Mouse (Mus musculus) liver, embryonic 15.5 days (tissue): Measurements from ENCODE around the gene Dapp1. TPM values are rescaled to one million over a fixed set of nuclear protein-coding genes. Genes with fewer than 3 reads are reported as not detected.

Source experiments
- ATAC-seq: fragments of 200-750 bp; cut with Nextera tagmentation; 2 replicates; pipeline ENCODE4 v1.8.0; 2017; ENCODE audit warnings: moderate number of reproducible peaks, mild to moderate bottlenecking, moderate library complexity; ENCODE audit not compliant: insufficient read depth
- H3K27ac ChIP-seq: fragments of 300-500 bp; sonication (generic); replicated peaks from 2 replicates; pipeline ENCODE4 v1.5.1; 2015; ENCODE audit warnings: mild to moderate bottlenecking, inconsistent platforms
- H3K27me3 ChIP-seq: fragments of 300-500 bp; sonication (generic); 2 replicates; pipeline ENCODE4 v1.6.1; 2015; ENCODE audit warnings: mild to moderate bottlenecking, inconsistent platforms
- H3K36me3 ChIP-seq: fragments of 300-500 bp; sonication (generic); replicated peaks from 2 replicates; pipeline ENCODE4 v1.6.1; 2015; ENCODE audit warnings: moderate library complexity, mild to moderate bottlenecking, inconsistent platforms
- H3K4me1 ChIP-seq: fragments of 300-500 bp; sonication (generic); replicated peaks from 2 replicates; pipeline ENCODE4 v1.6.1; 2015; ENCODE audit warnings: inconsistent platforms
- H3K4me2 ChIP-seq: fragments of 300-500 bp; sonication (generic); 2 replicates; pipeline ENCODE4 v1.6.1; 2015; ENCODE audit warnings: moderate library complexity, mild to moderate bottlenecking, inconsistent platforms
- H3K4me3 ChIP-seq: fragments of 300-500 bp; sonication (generic); replicated peaks from 2 replicates; pipeline ENCODE4 v1.5.1; 2015; ENCODE audit warnings: mild to moderate bottlenecking, inconsistent platforms
- H3K9ac ChIP-seq: fragments of 300-500 bp; sonication (generic); 2 replicates; pipeline ENCODE4 v1.6.1; 2015; ENCODE audit warnings: moderate library complexity, mild to moderate bottlenecking, inconsistent platforms
- H3K9me3 ChIP-seq: fragments of 300-500 bp; sonication (generic); replicated peaks from 2 replicates; pipeline ENCODE4 v1.6.1; 2016; ENCODE audit warnings: inconsistent platforms
- WGBS: fragments of 180-500 bp; shearing (Covaris S2); methylation state at CpG from one replicate; pipeline ENCODE4 v1.1.7; 2015; ENCODE audit warnings: mixed read lengths; ENCODE audit not compliant: insufficient replicate concordance; 5-methylcytosine and 5-hydroxymethylcytosine counted together
- polyA plus RNA-seq: library from polyadenylated mRNA; unstranded; fragments of >200 nt; fragmentation: Nextera tagmentation; extraction: Ambion mirVana; gene quantifications from 2 replicates; pipeline ENCODE4 v1.2.1, GENCODE M21; 2015

The Dapp1 gene
- polyA plus RNA-seq, result 10.5 and 12.0 TPM in 2 replicates

DNA sequence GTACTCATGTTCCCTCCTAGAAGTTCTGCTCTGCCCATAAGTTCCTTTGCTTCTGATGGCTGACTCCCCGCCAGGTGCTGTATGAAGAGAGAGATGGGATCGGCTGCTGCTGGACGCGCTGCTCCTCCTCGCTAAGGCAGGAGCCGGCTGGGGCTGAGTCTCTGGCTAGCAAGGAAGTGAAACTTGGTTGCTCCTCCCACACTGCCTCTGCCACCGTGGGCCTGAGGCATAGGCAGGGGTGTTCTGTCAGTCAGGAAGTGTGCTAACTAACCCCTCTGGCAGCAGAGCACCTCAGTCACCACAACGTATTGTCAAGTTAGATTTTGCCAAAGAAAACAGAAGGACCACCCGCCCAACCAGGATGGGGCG lies at the start of gene Dapp1:
Dapp1 (minus strand) TSS at position 164 of the 369 bp plus-strand sequence.
- H3K36me3 ChIP-seq, result peaks cover 11% of the 10 kb centered on the region; the same call in 1 of the 2 replicates
- H3K9ac ChIP-seq, result peak within 1 kb of the TSS; percentile 67
- no peaks in the 10 kb centered on the region for H3K27me3 ChIP-seq
- no peaks in the 10 kb centered on the region for H3K9me3 ChIP-seq
- 2% methylated on average over 10 of the region's 10 CpGs for WGBS
- peaks cover 50% of the 10 kb centered on the region for H3K4me1 ChIP-seq
- H3K27ac ChIP-seq, result peak within 1 kb of the TSS; percentile 82
- H3K4me2 ChIP-seq, result peak within 1 kb of the TSS; percentile 72
- peak within 1 kb of the TSS; percentile 66 for H3K4me3 ChIP-seq
- peak; percentile 80 for ATAC-seq

DNA sequence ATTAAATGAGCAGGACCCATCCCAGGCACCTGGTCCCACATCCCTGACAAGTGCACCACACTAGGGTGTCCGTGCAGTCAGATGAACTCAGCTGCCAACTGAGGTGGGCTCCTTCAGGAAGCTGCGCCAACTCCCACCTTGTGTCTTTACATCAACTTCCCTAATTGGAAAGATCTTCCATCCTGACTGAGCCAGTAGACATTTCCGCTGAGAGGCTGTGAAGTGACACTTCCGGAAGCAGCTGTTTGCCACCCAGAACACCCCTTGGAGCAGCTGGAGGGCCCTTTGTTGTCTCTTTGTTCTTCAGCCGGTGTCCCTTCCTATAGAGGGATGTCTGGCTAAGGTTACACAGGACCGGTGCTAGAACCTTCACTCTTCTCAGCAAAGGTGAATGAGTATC lies 49.2 kb upstream of the Dapp1 start:
- H3K36me3 ChIP-seq, result no peaks in the 10 kb centered on the region
- H3K4me1 ChIP-seq, result no peaks in the 10 kb centered on the region
- ATAC-seq, result no peak
- no peak overlapping the region for H3K4me3 ChIP-seq
- no peak overlapping the region for H3K4me2 ChIP-seq
- 51% methylated on average over 6 of the region's 6 CpGs for WGBS
- H3K27me3 ChIP-seq, result no peaks in the 10 kb centered on the region
- no peak overlapping the region for H3K27ac ChIP-seq
- no peak overlapping the region for H3K9ac ChIP-seq
- no peaks in the 10 kb centered on the region for H3K9me3 ChIP-seq

DNA sequence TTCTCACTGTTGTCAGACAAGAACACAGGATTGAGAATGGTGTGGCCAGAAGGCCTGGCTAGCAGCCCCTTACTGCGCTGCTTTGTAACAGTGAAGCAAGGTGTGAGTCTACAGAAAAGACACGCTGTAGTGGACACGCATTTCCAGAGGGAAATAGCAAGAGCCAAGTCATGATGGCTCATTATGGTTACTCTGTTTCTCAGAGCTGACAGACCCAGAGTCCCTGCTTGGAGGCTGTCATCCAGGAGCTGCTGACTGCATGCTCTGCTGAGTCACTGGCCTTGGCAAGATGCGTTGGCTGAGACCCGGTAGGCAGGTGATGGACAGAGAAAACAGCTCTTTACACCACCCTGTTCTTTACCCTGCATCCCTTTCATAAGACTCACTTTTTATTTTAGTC lies 48.0 kb upstream of the Dapp1 start:
- no peaks in the 10 kb centered on the region for H3K9me3 ChIP-seq
- no peak overlapping the region for H3K4me2 ChIP-seq
- 64% methylated on average over 5 of the region's 5 CpGs for WGBS
- no peak overlapping the region for H3K27ac ChIP-seq
- H3K36me3 ChIP-seq, result no peaks in the 10 kb centered on the region
- no peak for ATAC-seq
- H3K4me3 ChIP-seq, result no peak overlapping the region
- H3K27me3 ChIP-seq, result no peaks in the 10 kb centered on the region
- H3K4me1 ChIP-seq, result no peaks in the 10 kb centered on the region
- H3K9ac ChIP-seq, result no peak overlapping the region

DNA sequence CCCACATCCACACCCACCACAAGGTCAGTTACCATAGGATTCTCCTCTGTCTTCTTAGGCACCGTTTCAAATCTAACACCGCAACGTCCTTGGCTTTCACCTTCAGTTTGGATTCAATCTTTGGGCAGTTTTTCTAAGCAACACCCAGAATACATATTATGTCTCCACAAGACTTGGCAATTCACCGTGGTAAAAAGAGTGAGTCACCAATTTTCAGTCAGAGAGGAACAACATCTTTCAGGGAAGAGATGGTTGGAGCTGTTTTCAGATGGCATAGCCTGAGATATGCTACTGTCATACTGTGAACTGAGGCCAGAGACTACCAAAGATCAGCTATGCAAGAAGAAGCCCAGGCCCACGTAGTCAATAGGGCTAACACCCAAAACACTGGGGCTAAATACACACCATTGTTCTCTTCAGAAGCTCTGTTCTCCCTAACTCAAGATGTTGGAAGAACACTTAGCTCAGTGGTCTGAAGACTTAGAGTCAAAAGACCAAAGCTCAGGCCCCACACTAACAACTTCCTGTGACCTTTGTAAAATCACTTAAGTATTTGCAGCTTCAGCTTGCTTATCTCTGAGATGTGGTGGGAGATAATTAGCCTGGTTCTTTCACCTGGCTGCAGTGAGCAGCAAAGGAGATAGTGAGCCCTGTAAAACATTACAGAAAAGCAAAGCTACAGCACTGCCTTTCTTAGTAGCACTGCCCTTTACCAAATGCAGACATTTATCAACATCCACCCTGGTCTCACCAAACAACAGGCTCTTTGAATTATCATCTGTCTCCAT lies 46.4 kb upstream of the Dapp1 start:
- H3K27ac ChIP-seq, result no peak overlapping the region
- H3K4me1 ChIP-seq, result no peaks in the 10 kb centered on the region
- H3K4me3 ChIP-seq, result no peak overlapping the region
- H3K4me2 ChIP-seq, result no peak overlapping the region
- no peaks in the 10 kb centered on the region for H3K36me3 ChIP-seq
- H3K27me3 ChIP-seq, result no peaks in the 10 kb centered on the region
- H3K9me3 ChIP-seq, result no peaks in the 10 kb centered on the region
- no peak for ATAC-seq
- 62% methylated on average over 5 of the region's 5 CpGs for WGBS
- H3K9ac ChIP-seq, result no peak overlapping the region

DNA sequence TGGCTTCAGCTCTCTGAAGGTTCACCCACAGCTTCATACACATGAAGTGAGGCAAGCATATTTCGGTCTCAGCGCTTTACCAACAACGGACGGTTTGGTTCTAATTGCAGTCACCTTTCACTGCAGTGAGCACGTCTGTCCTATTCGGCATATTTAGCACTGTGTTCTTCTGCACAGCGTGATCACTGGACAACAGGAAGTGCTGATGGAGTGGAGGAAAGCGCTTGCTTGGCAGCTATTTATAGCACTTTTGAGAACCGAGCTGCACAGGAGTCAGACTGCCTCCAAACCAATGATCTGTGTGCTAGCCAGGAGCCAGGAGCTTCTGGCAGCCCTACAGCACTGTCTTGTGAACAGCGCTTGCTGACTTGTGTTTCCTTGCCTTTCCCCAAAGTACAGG lies 44.9 kb upstream of the Dapp1 start:
- WGBS, result 36% methylated on average over 10 of the region's 10 CpGs
- no peaks in the 10 kb centered on the region for H3K27me3 ChIP-seq
- no peaks in the 10 kb centered on the region for H3K9me3 ChIP-seq
- H3K4me1 ChIP-seq, result no peaks in the 10 kb centered on the region
- no peak overlapping the region for H3K27ac ChIP-seq
- H3K36me3 ChIP-seq, result no peaks in the 10 kb centered on the region
- no peak overlapping the region for H3K4me3 ChIP-seq
- ATAC-seq, result no peak
- H3K9ac ChIP-seq, result no peak overlapping the region
- H3K4me2 ChIP-seq, result no peak overlapping the region

DNA sequence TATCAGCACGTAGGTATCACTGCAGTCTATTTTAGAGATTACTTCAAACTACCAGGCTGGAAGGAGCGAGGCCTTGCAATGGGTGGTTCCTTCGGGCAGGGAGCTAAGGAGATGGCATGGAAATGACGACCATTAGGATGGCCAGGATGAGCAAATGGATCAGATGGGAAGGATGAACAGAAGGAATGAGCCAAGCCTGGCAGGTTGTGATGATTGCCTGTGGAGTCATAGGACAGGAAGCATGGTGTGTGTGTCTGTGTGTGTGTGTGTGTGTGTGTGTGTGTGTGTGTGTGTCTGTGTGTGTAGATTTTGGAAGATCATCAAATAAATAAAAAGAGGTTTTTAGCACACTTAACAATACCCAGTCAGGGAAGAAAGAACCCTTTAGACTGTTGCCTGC lies 41.3 kb upstream of the Dapp1 start:
- 67% methylated on average over 4 of the region's 4 CpGs for WGBS
- ATAC-seq, result no peak

DNA sequence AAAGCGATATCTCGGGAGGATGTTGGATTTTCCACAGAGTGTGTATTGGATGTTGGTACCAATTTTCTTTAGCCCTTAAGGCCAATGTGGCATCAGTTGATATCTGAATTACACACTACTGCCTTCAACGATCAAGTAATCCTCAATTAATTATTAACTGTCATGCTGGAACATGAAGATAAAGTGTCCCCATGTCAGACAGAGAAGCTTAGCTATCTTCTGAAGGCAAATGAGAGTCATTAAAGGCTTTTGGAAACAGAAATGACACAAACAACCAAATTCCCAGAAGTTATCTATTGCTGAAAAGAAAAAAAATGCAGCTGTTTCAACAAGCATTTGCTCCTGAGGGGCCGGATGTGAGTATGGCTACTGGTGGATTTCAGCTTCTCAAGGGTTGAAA lies 40.7 kb upstream of the Dapp1 start:
- H3K9me3 ChIP-seq, result no peaks in the 10 kb centered on the region
- H3K9ac ChIP-seq, result no peak overlapping the region
- no peak overlapping the region for H3K27ac ChIP-seq
- H3K4me3 ChIP-seq, result no peak overlapping the region
- H3K4me2 ChIP-seq, result no peak overlapping the region
- ATAC-seq, result no peak
- no peaks in the 10 kb centered on the region for H3K36me3 ChIP-seq
- H3K27me3 ChIP-seq, result no peaks in the 10 kb centered on the region
- 59% methylated on average over 4 of the region's 4 CpGs for WGBS
- no peaks in the 10 kb centered on the region for H3K4me1 ChIP-seq

More for the DNA sequence above, 41.3 kb upstream of the Dapp1 start:
- Histone ChIP-seq H3K27me3 (no peaks in the 10 kb centered on the region), H3K4me1 (no peaks in the 10 kb centered on the region), H3K27ac (no peak overlapping the region), H3K4me2 (no peak overlapping the region), H3K9ac (no peak overlapping the region), H3K9me3 (no peaks in the 10 kb centered on the region), H3K4me3 (no peak overlapping the region), H3K36me3 (no peaks in the 10 kb centered on the region)

DNA sequence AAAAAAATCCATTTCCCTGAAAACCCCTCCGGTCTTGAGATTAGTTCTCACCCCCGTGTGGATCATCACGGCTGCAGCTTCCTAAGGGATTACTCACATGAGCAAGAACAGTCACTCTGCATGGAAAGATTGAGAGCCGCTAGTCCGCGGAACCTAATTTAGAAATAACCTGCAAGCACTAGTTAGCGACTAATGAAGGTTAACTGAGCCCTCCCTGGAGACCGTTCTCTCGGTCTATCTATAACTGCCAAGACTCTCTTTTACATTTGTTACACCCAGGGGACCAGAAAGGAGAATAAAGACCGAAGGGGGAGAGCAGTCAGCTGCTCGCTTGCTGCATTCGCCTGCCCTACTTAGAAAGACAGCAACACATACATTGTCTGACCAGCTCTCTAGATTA lies 35.5 kb upstream of the Dapp1 start:
- no peak overlapping the region for H3K4me3 ChIP-seq
- no peaks in the 10 kb centered on the region for H3K27me3 ChIP-seq
- H3K36me3 ChIP-seq, result no peaks in the 10 kb centered on the region
- H3K4me1 ChIP-seq, result no peaks in the 10 kb centered on the region
- H3K27ac ChIP-seq, result no peak overlapping the region
- WGBS, result 81% methylated on average over 12 of the region's 12 CpGs
- ATAC-seq, result no peak
- H3K9me3 ChIP-seq, result no peaks in the 10 kb centered on the region
- H3K4me2 ChIP-seq, result no peak overlapping the region
- H3K9ac ChIP-seq, result no peak overlapping the region

DNA sequence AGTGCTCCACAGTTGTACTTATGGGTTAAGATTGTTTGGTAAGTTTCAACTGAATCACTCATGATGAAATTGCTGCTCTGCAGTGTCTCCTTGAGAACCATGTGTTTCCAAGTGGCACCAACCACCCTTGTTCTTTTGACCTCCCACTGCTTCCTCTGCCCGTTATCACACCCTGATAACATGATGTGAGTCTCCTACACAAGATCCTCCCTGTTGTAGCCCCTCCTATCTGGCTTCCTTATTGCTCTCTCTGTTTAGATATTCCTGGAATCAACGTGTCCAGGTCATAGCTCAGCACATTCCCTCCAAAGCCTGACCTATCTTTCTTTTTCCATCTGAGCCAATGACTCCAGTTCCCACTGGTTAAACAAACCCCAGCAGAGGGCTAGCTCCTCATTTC lies 33.4 kb upstream of the Dapp1 start:
- no peak overlapping the region for H3K27ac ChIP-seq
- H3K4me2 ChIP-seq, result no peak overlapping the region
- no peak overlapping the region for H3K9ac ChIP-seq
- H3K4me1 ChIP-seq, result no peaks in the 10 kb centered on the region
- no peaks in the 10 kb centered on the region for H3K9me3 ChIP-seq
- H3K4me3 ChIP-seq, result no peak overlapping the region
- 21% methylated on average over 2 of the region's 2 CpGs for WGBS
- ATAC-seq, result no peak
- H3K27me3 ChIP-seq, result no peaks in the 10 kb centered on the region
- no peaks in the 10 kb centered on the region for H3K36me3 ChIP-seq

DNA sequence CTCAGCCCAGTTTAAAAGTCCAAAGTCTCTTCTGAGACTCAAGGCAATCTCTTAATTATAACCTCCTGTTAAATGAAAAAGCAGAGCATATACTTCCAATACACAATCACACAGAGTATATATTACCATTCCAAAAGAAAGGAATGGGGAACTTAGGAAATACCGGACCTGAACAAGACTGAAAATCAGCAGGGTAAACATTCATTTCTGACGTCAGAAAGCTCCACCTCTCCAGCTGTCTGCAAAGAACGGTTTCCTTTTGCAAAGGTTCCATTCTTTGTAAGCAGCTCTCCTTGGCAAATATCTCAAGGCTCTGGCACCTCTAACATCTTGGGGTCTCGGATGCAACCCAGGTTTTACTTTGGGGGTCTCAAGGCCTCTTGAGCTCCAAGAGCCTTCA lies 31.0 kb upstream of the Dapp1 start:
- no peaks in the 10 kb centered on the region for H3K9me3 ChIP-seq
- H3K9ac ChIP-seq, result no peak overlapping the region
- WGBS, result 37% methylated on average over 4 of the region's 4 CpGs
- H3K27me3 ChIP-seq, result no peaks in the 10 kb centered on the region
- H3K4me3 ChIP-seq, result no peak overlapping the region
- no peaks in the 10 kb centered on the region for H3K36me3 ChIP-seq
- no peak overlapping the region for H3K27ac ChIP-seq
- H3K4me2 ChIP-seq, result 0 out of 2 replicates have a peak overlapping the region, but pooled peaks have one; percentile 23
- no peaks in the 10 kb centered on the region for H3K4me1 ChIP-seq
- no peak for ATAC-seq

DNA sequence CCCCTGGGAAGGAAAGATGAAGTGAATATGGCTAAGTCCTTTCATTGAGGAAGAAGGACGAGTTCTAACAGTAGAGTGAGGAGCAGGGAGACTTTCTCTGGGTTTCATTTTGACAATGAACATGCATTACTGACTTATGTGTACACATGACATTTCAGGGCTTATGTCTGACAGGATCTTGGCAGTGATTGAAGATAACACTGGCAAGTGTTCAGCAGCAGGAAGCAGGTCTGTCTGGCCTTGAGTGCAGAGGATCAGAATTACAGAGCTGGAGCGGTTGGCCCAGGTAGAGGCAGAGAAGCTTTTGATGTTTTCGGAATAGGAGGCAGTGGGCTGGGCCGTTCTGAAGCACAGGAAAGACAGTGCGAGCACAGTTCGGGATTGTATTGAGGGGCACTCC lies 26.8 kb upstream of the Dapp1 start:
- no peaks in the 10 kb centered on the region for H3K27me3 ChIP-seq
- 64% methylated on average over 6 of the region's 6 CpGs for WGBS
- H3K4me3 ChIP-seq, result no peak overlapping the region
- H3K9me3 ChIP-seq, result no peaks in the 10 kb centered on the region
- no peaks in the 10 kb centered on the region for H3K4me1 ChIP-seq
- no peak for ATAC-seq
- H3K9ac ChIP-seq, result no peak overlapping the region
- no peak overlapping the region for H3K27ac ChIP-seq
- no peaks in the 10 kb centered on the region for H3K36me3 ChIP-seq
- no peak overlapping the region for H3K4me2 ChIP-seq

DNA sequence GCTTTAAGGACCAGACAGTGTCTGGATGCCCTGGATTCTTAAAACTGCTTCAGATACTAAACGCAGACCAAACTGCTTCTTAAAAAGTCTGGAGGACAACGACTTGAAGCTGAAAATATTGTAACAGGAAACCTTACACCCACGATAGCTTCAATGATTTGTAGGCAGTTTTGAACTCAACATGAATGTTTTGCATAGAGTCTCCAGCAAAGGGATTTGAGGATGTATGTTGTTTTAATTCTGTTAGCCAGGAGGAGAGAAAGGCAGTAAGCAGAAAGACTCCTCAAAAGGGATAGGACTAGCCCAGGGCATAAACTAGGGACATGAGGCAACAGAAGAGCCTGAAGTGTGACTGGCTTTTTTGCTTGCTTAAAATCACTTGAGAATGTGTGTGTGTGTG lies 25.6 kb upstream of the Dapp1 start:
- H3K36me3 ChIP-seq, result no peaks in the 10 kb centered on the region
- no peak overlapping the region for H3K9ac ChIP-seq
- no peaks in the 10 kb centered on the region for H3K9me3 ChIP-seq
- WGBS, result 52% methylated on average over 3 of the region's 3 CpGs
- no peak overlapping the region for H3K27ac ChIP-seq
- H3K27me3 ChIP-seq, result no peaks in the 10 kb centered on the region
- no peak for ATAC-seq
- H3K4me2 ChIP-seq, result no peak overlapping the region
- no peaks in the 10 kb centered on the region for H3K4me1 ChIP-seq
- H3K4me3 ChIP-seq, result no peak overlapping the region
